Mouse (Mus musculus) olfactory bulb, adult 2 months (tissue): ENCODE data around the gene Itgb1.

ENCODE experiments used
- CTCF ChIP-seq: fragments of 200-500 bp; IDR thresholded peaks from 2 replicates; pipeline ENCODE4 v1.5.1; 2012; ENCODE audit warnings: low read depth, mild to moderate bottlenecking, low read length, moderate library complexity; ENCODE audit not compliant: insufficient read depth
- POLR2A ChIP-seq: fragments of 200-500 bp; IDR thresholded peaks from 2 replicates; pipeline ENCODE4 v1.6.1; 2012; ENCODE audit warnings: mild to moderate bottlenecking, low read depth, low read length, moderate library complexity; ENCODE audit not compliant: insufficient read depth

DNA sequence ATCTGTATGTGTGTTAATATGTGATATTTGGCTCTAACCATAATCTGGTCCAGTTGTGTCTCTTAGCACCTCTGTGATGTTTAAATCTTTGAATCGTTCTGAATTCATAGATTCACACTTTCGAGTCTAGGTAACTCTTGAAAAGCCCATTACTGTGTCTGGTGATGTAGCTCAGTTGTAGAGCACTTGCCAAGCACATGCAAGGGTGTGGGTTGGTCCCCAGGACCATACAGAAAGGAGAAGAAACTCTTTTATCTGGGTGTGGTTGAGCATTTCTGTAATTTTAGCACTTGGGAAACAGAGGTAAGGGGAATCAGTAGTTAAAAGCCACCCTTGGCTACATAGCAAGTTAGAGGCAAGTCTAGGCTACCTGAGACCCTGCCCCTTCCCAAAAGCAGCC lies 13.0 kb upstream of the Itgb1 start:
- TF ChIP-seq CTCF (no peak), POLR2A (no peak)
